Mouse (Mus musculus): ENCODE measurements around the gene Cfap65. TPM values are rescaled to one million over a fixed set of nuclear protein-coding genes. Genes with fewer than 3 reads are reported as not detected.

The Cfap65 gene
- polyA plus RNA-seq, 1 experiment from 2014 or later, result 1.1 TPM

DNA sequence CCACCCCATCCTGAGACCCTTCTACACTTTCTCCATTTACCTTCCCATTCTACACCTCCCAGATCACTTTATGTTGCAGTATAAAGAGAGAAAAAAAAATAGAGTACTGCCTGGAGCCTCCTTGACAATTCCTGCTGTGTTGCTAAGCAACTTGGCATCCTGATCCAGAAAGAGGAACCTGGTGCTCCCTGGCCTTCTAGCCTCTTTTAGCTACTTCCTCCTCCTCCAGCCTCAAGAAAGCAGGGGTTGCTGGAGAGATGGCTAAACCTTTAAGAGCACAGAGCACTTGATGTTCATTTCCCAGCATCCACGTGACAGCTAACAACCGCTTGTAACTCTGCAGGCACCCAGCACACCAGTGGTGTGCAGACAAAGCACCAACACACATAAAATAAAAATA is 63.2 kb downstream of the Cfap65 start:
- H3K9me3 ChIP-seq (ENCODE audit: control insufficient read depth, low read length), result no peaks in the 10 kb centered on the region
- H3K27me3 ChIP-seq (replicated peaks; ENCODE audit: control insufficient read depth, insufficient read depth, low read length), result no peaks in the 10 kb centered on the region
- no peak overlapping the region for H3K9ac ChIP-seq (ENCODE audit: low read depth, low read length)
- 36% methylated on average over 2 of the region's 2 CpGs for WGBS
- H3K36me3 ChIP-seq (ENCODE audit: control insufficient read depth, insufficient read depth, low read length), result no peaks in the 10 kb centered on the region
- no peaks in the 10 kb centered on the region for H3K4me1 ChIP-seq (ENCODE audit: control insufficient read depth, insufficient read depth, low read depth, low read length)
- ATAC-seq, result no peak
- H3K4me2 ChIP-seq (ENCODE audit: low read length), result no peak overlapping the region
- no peak overlapping the region for H3K27ac ChIP-seq (ENCODE audit: low read depth, low read length)
- no peak overlapping the region for H3K4me3 ChIP-seq (ENCODE audit: low read length)

DNA sequence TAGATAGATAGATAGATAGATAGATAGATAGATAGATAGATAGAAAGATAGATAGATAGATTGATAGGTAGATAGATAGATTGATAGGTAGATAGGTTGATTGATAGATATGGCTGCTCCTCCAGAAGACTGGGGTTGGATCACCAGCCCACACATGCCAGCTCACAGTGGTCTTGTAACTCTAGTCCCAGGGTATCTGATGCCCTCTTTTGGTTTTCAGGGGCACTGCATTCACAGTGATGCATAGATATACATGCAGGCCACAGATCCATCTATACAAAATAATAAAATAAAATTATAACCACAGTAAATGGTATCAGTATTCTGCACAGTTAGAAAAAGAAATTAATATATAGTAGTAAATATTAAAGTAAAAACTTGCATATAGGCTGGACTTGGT is 73.6 kb downstream of the Cfap65 start:
- no peak overlapping the region for H3K27ac ChIP-seq (ENCODE audit: low read depth, low read length)
- no peaks in the 10 kb centered on the region for H3K27me3 ChIP-seq (replicated peaks; ENCODE audit: control insufficient read depth, insufficient read depth, low read length)
- no peak overlapping the region for H3K4me2 ChIP-seq (ENCODE audit: low read length)
- no peak overlapping the region for H3K4me3 ChIP-seq (ENCODE audit: low read length)
- no peaks in the 10 kb centered on the region for H3K36me3 ChIP-seq (ENCODE audit: control insufficient read depth, insufficient read depth, low read length)
- no peaks in the 10 kb centered on the region for H3K9me3 ChIP-seq (ENCODE audit: control insufficient read depth, low read length)
- peaks cover 15% of the 10 kb centered on the region for H3K4me1 ChIP-seq (ENCODE audit: control insufficient read depth, insufficient read depth, low read depth, low read length)
- no peak overlapping the region for H3K9ac ChIP-seq (ENCODE audit: low read depth, low read length)
- ATAC-seq, result no peak

GRCm38 (mm10) chr1:74859223-74859984 is 76.0 kb downstream of the Cfap65 start:
- H3K27ac ChIP-seq (ENCODE audit: low read depth, low read length), result peak overlapping the region; percentile 69
- 41% methylated on average over 6 of the region's 6 CpGs for WGBS

GRCm38 (mm10) chr1:74858805-74859204 is 76.6 kb downstream of the Cfap65 start:
- ATAC-seq, result no peak
- Histone ChIP-seq H3K27ac (ENCODE audit: low read depth, low read length) (peak overlapping the region; percentile 69), H3K36me3 (ENCODE audit: control insufficient read depth, insufficient read depth, low read length) (no peaks in the 10 kb centered on the region), H3K4me1 (ENCODE audit: control insufficient read depth, insufficient read depth, low read depth, low read length) (peaks cover 20% of the 10 kb centered on the region), H3K4me3 (ENCODE audit: low read length) (peak overlapping the region; percentile 94), H3K9ac (ENCODE audit: low read depth, low read length) (peak overlapping the region; percentile 55), H3K4me2 (ENCODE audit: low read length) (peak overlapping the region; percentile 81), H3K27me3 (replicated peaks; ENCODE audit: control insufficient read depth, insufficient read depth, low read length) (no peaks in the 10 kb centered on the region), H3K9me3 (ENCODE audit: control insufficient read depth, low read length) (no peaks in the 10 kb centered on the region)
- 4% methylated on average over 16 of the region's 16 CpGs for WGBS

More at GRCm38 (mm10) chr1:74859223-74859984, 76.0 kb downstream of the Cfap65 start:
- Histone ChIP-seq H3K9ac (ENCODE audit: low read depth, low read length) (no peak overlapping the region), H3K36me3 (ENCODE audit: control insufficient read depth, insufficient read depth, low read length) (no peaks in the 10 kb centered on the region), H3K4me3 (ENCODE audit: low read length) (peak overlapping the region; percentile 94), H3K4me1 (ENCODE audit: control insufficient read depth, insufficient read depth, low read depth, low read length) (peaks cover 16% of the 10 kb centered on the region), H3K9me3 (ENCODE audit: control insufficient read depth, low read length) (no peaks in the 10 kb centered on the region), H3K27me3 (replicated peaks; ENCODE audit: control insufficient read depth, insufficient read depth, low read length) (no peaks in the 10 kb centered on the region), H3K4me2 (ENCODE audit: low read length) (peak overlapping the region; percentile 81)
- no peak for ATAC-seq

- peak; percentile 73 for ATAC-seq
- Histone ChIP-seq H3K27ac (ENCODE audit: low read depth, low read length) (peak overlapping the region; percentile 76), H3K4me3 (ENCODE audit: low read length) (peak overlapping the region; percentile 94), H3K4me2 (ENCODE audit: low read length) (peak overlapping the region; percentile 81), H3K4me1 (ENCODE audit: control insufficient read depth, insufficient read depth, low read depth, low read length) (peaks cover 21% of the 10 kb centered on the region), H3K36me3 (ENCODE audit: control insufficient read depth, insufficient read depth, low read length) (no peaks in the 10 kb centered on the region), H3K27me3 (replicated peaks; ENCODE audit: control insufficient read depth, insufficient read depth, low read length) (no peaks in the 10 kb centered on the region), H3K9me3 (ENCODE audit: control insufficient read depth, low read length) (no peaks in the 10 kb centered on the region), H3K9ac (ENCODE audit: low read depth, low read length) (peak overlapping the region; percentile 73)
- WGBS, result under 1% methylated on average over 29 of the region's 29 CpGs
These were observed 77.2 kb downstream of the Cfap65 start for GRCm38 (mm10) chr1:74858171-74858719.

GRCm38 (mm10) chr1:74857677-74858076 is 77.7 kb downstream of the Cfap65 start:
- Histone ChIP-seq H3K27me3 (replicated peaks; ENCODE audit: control insufficient read depth, insufficient read depth, low read length) (no peaks in the 10 kb centered on the region), H3K27ac (ENCODE audit: low read depth, low read length) (peak overlapping the region; percentile 76), H3K4me3 (ENCODE audit: low read length) (peak overlapping the region; percentile 94), H3K36me3 (ENCODE audit: control insufficient read depth, insufficient read depth, low read length) (no peaks in the 10 kb centered on the region), H3K4me2 (ENCODE audit: low read length) (peak overlapping the region; percentile 81), H3K9ac (ENCODE audit: low read depth, low read length) (peak overlapping the region; percentile 73), H3K4me1 (ENCODE audit: control insufficient read depth, insufficient read depth, low read depth, low read length) (peaks cover 21% of the 10 kb centered on the region), H3K9me3 (ENCODE audit: control insufficient read depth, low read length) (no peaks in the 10 kb centered on the region)
- WGBS, result 4% methylated on average over 4 of the region's 4 CpGs
- ATAC-seq, result no peak

- no peaks in the 10 kb centered on the region for H3K27me3 ChIP-seq (replicated peaks; ENCODE audit: control insufficient read depth, insufficient read depth, low read length)
- peaks cover 21% of the 10 kb centered on the region for H3K4me1 ChIP-seq (ENCODE audit: control insufficient read depth, insufficient read depth, low read depth, low read length)
- peak overlapping the region; percentile 98 for H3K9ac ChIP-seq (ENCODE audit: low read depth, low read length)
- no peaks in the 10 kb centered on the region for H3K36me3 ChIP-seq (ENCODE audit: control insufficient read depth, insufficient read depth, low read length)
- H3K27ac ChIP-seq (ENCODE audit: low read depth, low read length), result no peak overlapping the region
- 4% methylated on average over 20 of the region's 20 CpGs for WGBS
- peak overlapping the region; percentile 81 for H3K4me2 ChIP-seq (ENCODE audit: low read length)
- peak overlapping the region; percentile 94 for H3K4me3 ChIP-seq (ENCODE audit: low read length)
- H3K9me3 ChIP-seq (ENCODE audit: control insufficient read depth, low read length), result no peaks in the 10 kb centered on the region
- ATAC-seq, result no peak
These were observed 78.2 kb downstream of the Cfap65 start for GRCm38 (mm10) chr1:74857201-74857600.

GRCm38 (mm10) chr1:74856791-74857190 is 78.6 kb downstream of the Cfap65 start:
- Histone ChIP-seq H3K4me2 (ENCODE audit: low read length) (peak overlapping the region; percentile 81), H3K4me3 (ENCODE audit: low read length) (peak overlapping the region; percentile 94), H3K9me3 (ENCODE audit: control insufficient read depth, low read length) (no peaks in the 10 kb centered on the region), H3K9ac (ENCODE audit: low read depth, low read length) (peak overlapping the region; percentile 98), H3K27me3 (replicated peaks; ENCODE audit: control insufficient read depth, insufficient read depth, low read length) (no peaks in the 10 kb centered on the region), H3K36me3 (ENCODE audit: control insufficient read depth, insufficient read depth, low read length) (no peaks in the 10 kb centered on the region), H3K4me1 (ENCODE audit: control insufficient read depth, insufficient read depth, low read depth, low read length) (peaks cover 21% of the 10 kb centered on the region), H3K27ac (ENCODE audit: low read depth, low read length) (peak overlapping the region; percentile 66; the same call in 1 of the 2 replicates)
- ATAC-seq, result no peak
- 0% methylated on average over 7 of the region's 7 CpGs for WGBS

GRCm38 (mm10) chr1:74856439-74856720 is 79.0 kb downstream of the Cfap65 start:
- Histone ChIP-seq H3K9me3 (ENCODE audit: control insufficient read depth, low read length) (no peaks in the 10 kb centered on the region), H3K9ac (ENCODE audit: low read depth, low read length) (peak overlapping the region; percentile 98), H3K36me3 (ENCODE audit: control insufficient read depth, insufficient read depth, low read length) (no peaks in the 10 kb centered on the region), H3K4me2 (ENCODE audit: low read length) (peak overlapping the region; percentile 81), H3K27me3 (replicated peaks; ENCODE audit: control insufficient read depth, insufficient read depth, low read length) (no peaks in the 10 kb centered on the region), H3K4me1 (ENCODE audit: control insufficient read depth, insufficient read depth, low read depth, low read length) (peaks cover 21% of the 10 kb centered on the region), H3K4me3 (ENCODE audit: low read length) (peak overlapping the region; percentile 94), H3K27ac (ENCODE audit: low read depth, low read length) (peak overlapping the region; percentile 66)
- WGBS, result 1% methylated on average over 10 of the region's 11 CpGs
- ATAC-seq, result no peak
